ENCODE assay signal across 22 mouse cellular contexts in genomic region chr7:133630821-133631220, GRCm38 (mm10). TPM values are rescaled to one million over a fixed set of nuclear protein-coding genes. Genes with fewer than 3 reads are reported as not detected.
A peak's percentile ranks its signal among the peaks of the same experiment; 100 is the strongest.
DNase-seq lines count a peak whose midpoint lies in the region.
"Had no signal": no experiment of that assay in that cellular context is flagged by ENCODE, and none has a peak within 500 bp of the region (broad histone marks: within the 10 kb centered on the region; RNA-seq: fewer than 3 reads in every experiment).

No protein-coding gene starts in this region.

- peak; percentile 42 for DNase-seq in adrenal gland, postnatal 14 days
- DNase-seq in adrenal gland, postnatal 10 days = no peak
- DNase-seq in 3T3-L1 (ENCODE audit: low read depth, low spot score) (peak; percentile 42), NIH3T3 (ENCODE audit: low read depth) (peak; percentile 17)
- DNase-seq in layer of hippocampus, postnatal 10 days (ENCODE audit: low spot score in 2 of 2) = no peak
- DNase-seq in embryo, embryonic 11 days = no peak
- DNase-seq: adrenal gland, adult 8-10 months; cerebellum, adult 11 months; cerebellum, adult 2 months; cerebellum, adult 9-11 months; cerebellum, postnatal 25 days; forebrain, postnatal 0 days; gastrocnemius, adult 2 months; gastrocnemius, postnatal 14 days; heart, adult 11 months; kidney, adult 2 months had no signal

RNA-seq across cellular contexts. Expression of gene Edrf1, which starts 6.5 kb away (rescaled TPM):
- 16.0 TPM in 2 replicates for total RNA-seq in adrenal gland, postnatal 14 days (2021)
- 10 to 100 TPM; 15.7 to 18.9 TPM for total RNA-seq in adrenal gland, postnatal 10 days (2021)
- 10 to 100 TPM; 29.9 to 35.9 TPM for total RNA-seq in layer of hippocampus, postnatal 10 days (2021)

RNA-seq across cellular contexts. Expression of gene Tex36, which starts 28.9 kb away (rescaled TPM):
- not detected in 2 replicates for total RNA-seq in adrenal gland, postnatal 14 days (2021)
- not detected for total RNA-seq in adrenal gland, postnatal 10 days (2021)
- under 1 TPM in 1 of 2 experiments, not detected in 1; 0.39 TPM for total RNA-seq in layer of hippocampus, postnatal 10 days (2021)
- total RNA-seq: adrenal gland, adult 8-10 months; common myeloid progenitor, adult 5-6 weeks; forebrain, postnatal 0 days; gastrocnemius, adult 2 months; gastrocnemius, postnatal 14 days; gastrocnemius, postnatal 4 days; heart, adult 8-10 months; heart, postnatal 25 days; hematopoietic stem cell, adult 5-6 weeks; MEL had no signal

RNA-seq across cellular contexts. Expression of gene Mmp21, which starts 49.0 kb away (rescaled TPM):
- total RNA-seq in adrenal gland, postnatal 14 days (2021) = not detected in 2 replicates
- total RNA-seq in adrenal gland, postnatal 10 days (2021) = not detected
- under 1 TPM in 1 of 2 experiments, not detected in 1; 0.14 TPM for total RNA-seq in layer of hippocampus, postnatal 10 days (2021)
- total RNA-seq: adrenal gland, adult 8-10 months; common myeloid progenitor, adult 5-6 weeks; forebrain, postnatal 0 days; gastrocnemius, adult 2 months; gastrocnemius, postnatal 14 days; gastrocnemius, postnatal 4 days; heart, adult 8-10 months; heart, postnatal 25 days; hematopoietic stem cell, adult 5-6 weeks; MEL had no signal

Comparison
In these comparisons a context has a peak if more than half of its experiments do, and no peak if none do; other contexts are left out.
1. DNase-seq: peak in adrenal gland, postnatal 14 days (single experiment), 3T3-L1 (single experiment) and NIH3T3 (single experiment); none in adrenal gland, postnatal 10 days (single experiment), layer of hippocampus, postnatal 10 days (0 of 2) and embryo, embryonic 11 days (single experiment).